Mouse (Mus musculus): ENCODE measurements around the gene Zfp114. TPM values are rescaled to one million over a fixed set of nuclear protein-coding genes. Genes with fewer than 3 reads are reported as not detected.

Gene Zfp114
- polyA plus RNA-seq (2015; fragmentation: Nextera tagmentation; extraction: Ambion mirVana), result 10.0 and 10.7 TPM in 2 replicates

DNA sequence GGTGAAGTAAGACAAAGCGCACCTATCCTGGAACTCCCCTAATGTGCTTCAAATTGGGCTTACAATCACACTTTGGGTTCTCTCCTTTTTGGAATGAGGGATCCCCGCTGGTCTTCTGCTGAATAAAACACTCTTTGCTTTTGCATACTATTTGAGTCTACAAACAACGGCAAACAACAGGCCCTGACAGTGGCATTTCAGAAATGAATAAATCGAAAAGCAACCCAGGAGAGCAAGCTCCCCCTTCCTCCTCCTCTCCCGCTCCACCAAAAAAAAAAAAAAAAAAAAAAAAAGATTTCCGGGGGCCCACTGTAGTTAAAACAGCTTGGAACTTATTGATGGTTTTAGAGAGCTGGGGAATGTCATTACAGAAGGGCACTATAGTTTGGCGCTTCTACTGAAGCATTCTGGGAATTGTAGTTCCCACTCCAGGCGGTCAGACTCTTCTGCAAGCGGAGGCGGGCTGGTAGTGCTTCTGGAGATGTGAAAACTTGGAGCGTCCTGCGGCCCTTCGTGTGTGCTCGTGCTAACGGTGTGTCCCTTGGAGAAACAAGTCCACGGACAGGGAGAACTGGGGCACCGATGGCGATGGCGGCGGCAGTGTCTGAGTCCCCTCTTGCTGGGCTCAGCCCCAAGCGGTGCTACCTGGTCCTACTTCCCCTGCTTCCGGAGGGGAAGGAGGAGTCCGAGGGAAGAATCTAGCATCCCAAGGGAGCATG is at the start of gene Zfp114:
Zfp114 (plus strand) TSS at position 443 of the 719 bp plus-strand sequence.
- Histone ChIP-seq H3K9ac (replicated peaks; ENCODE audit: low read depth, low read length) (peak within 1 kb of the TSS; percentile 75), H3K27me3 (replicated peaks; ENCODE audit: control insufficient read depth, insufficient read depth, low read length) (no peaks in the 10 kb centered on the region), H3K9me3 (ENCODE audit: control insufficient read depth, low read length) (no peaks in the 10 kb centered on the region), H3K4me1 (replicated peaks; ENCODE audit: control insufficient read depth, insufficient read depth, low read length) (peaks cover 6% of the 10 kb centered on the region; the same call in 1 of the 2 replicates), H3K4me3 (replicated peaks; ENCODE audit: low read length) (peak within 1 kb of the TSS; percentile 67), H3K27ac (ENCODE audit: low read length) (peak within 1 kb of the TSS; percentile 54; the same call in 1 of the 2 replicates), H3K4me2 (ENCODE audit: low read length) (peak within 1 kb of the TSS; percentile 55), H3K36me3 (ENCODE audit: control insufficient read depth, insufficient read depth) (no peaks in the 10 kb centered on the region)
- WGBS, result 12% methylated on average over 23 of the region's 23 CpGs
- ATAC-seq, result peak; percentile 92

DNA sequence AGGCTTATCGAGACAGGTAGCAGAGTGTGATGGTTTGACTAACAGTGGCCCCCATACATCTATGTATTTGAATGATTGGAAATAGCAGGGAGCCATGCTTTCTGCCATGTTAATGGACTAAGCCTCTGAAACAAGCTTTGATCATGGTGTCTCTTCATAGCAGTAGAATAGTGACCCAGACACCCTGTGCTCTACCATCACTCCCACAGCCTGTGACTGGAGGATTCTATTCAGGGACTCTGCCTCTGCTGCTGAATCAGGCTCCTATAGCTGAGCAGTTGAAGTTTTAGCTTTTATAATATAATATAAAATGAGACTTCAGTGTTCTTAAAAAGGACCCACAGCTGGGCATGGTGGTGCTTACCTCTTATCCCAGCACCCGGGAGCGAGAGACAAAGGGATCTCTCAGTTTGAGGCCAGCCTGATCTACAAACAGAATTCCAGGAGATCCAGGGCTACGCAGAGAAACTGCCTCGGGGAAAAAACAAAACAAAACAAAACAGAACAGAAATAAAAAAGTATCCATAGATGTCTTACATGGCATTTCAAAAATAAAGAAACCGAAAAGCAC is 41.4 kb upstream of the Zfp114 start:
- peak overlapping the region; percentile 73 for H3K27ac ChIP-seq (ENCODE audit: low read length)
- peak; percentile 66 for ATAC-seq
- WGBS, result 17% methylated on average over 6 of the region's 6 CpGs

DNA sequence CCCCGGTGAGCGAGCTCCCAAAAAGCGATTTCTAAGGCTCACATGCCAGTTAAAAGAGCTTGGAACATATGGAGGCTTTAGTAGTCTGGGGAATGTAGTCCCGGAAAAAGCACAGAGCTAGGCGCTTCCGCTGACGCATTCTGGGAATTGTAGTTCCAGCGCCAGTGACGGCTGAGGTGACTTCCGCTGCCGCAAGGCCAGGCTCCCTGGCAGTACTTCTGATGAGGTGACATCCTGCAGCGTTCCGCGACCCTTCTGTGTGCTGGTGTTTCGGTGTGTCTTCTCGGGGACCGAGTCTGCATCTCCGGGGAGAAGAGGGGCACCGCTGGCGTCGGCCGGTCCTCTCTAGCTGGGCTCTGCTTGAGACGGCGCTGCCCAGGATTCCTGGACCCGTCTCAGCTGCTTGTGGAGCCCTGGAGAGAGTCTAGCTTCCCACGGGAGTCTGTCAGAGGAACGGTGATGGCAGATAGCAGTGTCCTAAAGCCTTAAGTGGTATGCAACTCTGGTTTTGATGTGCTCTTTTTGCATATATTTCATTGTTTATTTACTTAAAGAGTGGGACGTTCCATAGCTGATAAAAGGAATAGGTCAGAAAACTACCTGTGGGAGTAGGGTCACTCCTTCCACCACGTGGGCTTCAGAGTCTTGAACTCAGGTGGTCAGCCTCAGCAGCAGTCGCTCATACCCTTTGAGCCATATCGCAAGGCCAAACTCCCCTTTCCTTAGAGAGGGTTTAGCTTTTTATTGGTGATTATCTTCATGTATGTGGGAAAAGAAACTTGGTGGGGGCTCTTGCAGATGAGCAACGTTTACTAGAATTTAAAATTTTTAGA is 40.6 kb upstream of the Zfp114 start, which contains the start of gene Zfp235:
Zfp235 (plus strand) TSS at position 174 of the 833 bp plus-strand sequence.
- ATAC-seq, result peak; percentile 98
- 3% methylated on average over 32 of the region's 32 CpGs for WGBS
- Histone ChIP-seq H3K9me3 (ENCODE audit: control insufficient read depth, low read length) (no peaks in the 10 kb centered on the region), H3K27ac (ENCODE audit: low read length) (peak within 1 kb of the TSS; percentile 73), H3K9ac (replicated peaks; ENCODE audit: low read depth, low read length) (peak within 1 kb of the TSS; percentile 92), H3K4me2 (ENCODE audit: low read length) (peak within 1 kb of the TSS; percentile 91), H3K36me3 (ENCODE audit: control insufficient read depth, insufficient read depth) (peaks cover 18% of the 10 kb centered on the region; the same call in 1 of the 2 replicates), H3K4me1 (replicated peaks; ENCODE audit: control insufficient read depth, insufficient read depth, low read length) (peaks cover 13% of the 10 kb centered on the region), H3K27me3 (replicated peaks; ENCODE audit: control insufficient read depth, insufficient read depth, low read length) (no peaks in the 10 kb centered on the region), H3K4me3 (replicated peaks; ENCODE audit: low read length) (peak within 1 kb of the TSS; percentile 86)

More for the DNA sequence above, 41.4 kb upstream of the Zfp114 start:
- peaks cover 13% of the 10 kb centered on the region for H3K4me1 ChIP-seq (replicated peaks; ENCODE audit: control insufficient read depth, insufficient read depth, low read length)
- no peaks in the 10 kb centered on the region for H3K9me3 ChIP-seq (ENCODE audit: control insufficient read depth, low read length)
- H3K9ac ChIP-seq (replicated peaks; ENCODE audit: low read depth, low read length), result peak overlapping the region; percentile 92
- H3K4me2 ChIP-seq (ENCODE audit: low read length), result peak overlapping the region; percentile 91
- peaks cover 17% of the 10 kb centered on the region; the same call in 1 of the 2 replicates for H3K36me3 ChIP-seq (ENCODE audit: control insufficient read depth, insufficient read depth)
- H3K27me3 ChIP-seq (replicated peaks; ENCODE audit: control insufficient read depth, insufficient read depth, low read length), result no peaks in the 10 kb centered on the region
- peak overlapping the region; percentile 86 for H3K4me3 ChIP-seq (replicated peaks; ENCODE audit: low read length)

DNA sequence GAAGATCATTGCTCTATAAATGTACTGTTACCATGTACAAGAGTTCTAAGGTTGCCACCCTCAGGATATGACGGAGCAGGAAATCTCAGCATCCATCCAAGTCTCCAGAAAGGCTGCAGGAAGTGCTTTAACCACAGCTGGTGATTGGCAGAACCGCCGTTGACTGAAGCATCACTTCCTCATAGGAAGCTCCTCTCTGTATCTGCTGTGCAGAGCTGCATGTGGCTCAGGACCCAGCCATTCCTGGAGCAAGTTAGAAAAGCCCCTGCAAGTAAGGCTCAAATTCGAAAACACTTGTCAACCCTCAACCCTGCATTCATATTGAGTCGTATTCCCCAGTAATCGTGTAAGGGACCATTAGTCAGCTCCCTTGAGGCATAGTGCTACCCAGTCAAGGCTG is 32.3 kb upstream of the Zfp114 start:
- no peak for ATAC-seq
- Histone ChIP-seq H3K36me3 (ENCODE audit: control insufficient read depth, insufficient read depth) (peaks cover 39% of the 10 kb centered on the region), H3K4me2 (ENCODE audit: low read length) (no peak overlapping the region)

DNA sequence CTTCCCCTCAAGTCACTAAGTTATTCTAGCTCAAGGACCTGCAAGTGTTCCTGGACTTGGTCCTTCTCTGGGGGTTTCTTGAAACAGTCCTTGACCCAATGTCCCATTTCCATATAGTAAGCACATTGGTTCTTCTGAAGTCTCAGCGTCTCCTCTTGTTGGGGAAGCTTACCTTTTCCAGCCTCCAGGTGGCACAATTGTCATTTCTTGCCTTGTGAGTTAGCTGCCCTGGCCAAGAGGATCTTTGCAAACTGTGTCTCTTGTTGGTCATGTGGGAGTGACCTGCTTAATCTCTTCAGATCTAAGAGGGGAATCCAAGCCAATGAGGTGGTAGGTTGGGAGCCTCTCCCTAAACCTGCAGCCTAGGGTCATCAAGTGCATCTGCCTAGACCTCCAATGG is 21.6 kb upstream of the Zfp114 start:
- Histone ChIP-seq H3K9ac (replicated peaks; ENCODE audit: low read depth, low read length) (no peak overlapping the region), H3K27ac (ENCODE audit: low read length) (no peak overlapping the region), H3K4me3 (replicated peaks; ENCODE audit: low read length) (no peak overlapping the region), H3K9me3 (ENCODE audit: control insufficient read depth, low read length) (no peaks in the 10 kb centered on the region), H3K36me3 (ENCODE audit: control insufficient read depth, insufficient read depth) (no peaks in the 10 kb centered on the region), H3K4me2 (ENCODE audit: low read length) (no peak overlapping the region), H3K4me1 (replicated peaks; ENCODE audit: control insufficient read depth, insufficient read depth, low read length) (no peaks in the 10 kb centered on the region), H3K27me3 (replicated peaks; ENCODE audit: control insufficient read depth, insufficient read depth, low read length) (no peaks in the 10 kb centered on the region)
- WGBS, result 17% methylated on average over 1 of the region's 1 CpGs
- no peak for ATAC-seq

More for the DNA sequence above, 32.3 kb upstream of the Zfp114 start:
- Histone ChIP-seq H3K4me1 (replicated peaks; ENCODE audit: control insufficient read depth, insufficient read depth, low read length) (no peaks in the 10 kb centered on the region), H3K27me3 (replicated peaks; ENCODE audit: control insufficient read depth, insufficient read depth, low read length) (no peaks in the 10 kb centered on the region), H3K27ac (ENCODE audit: low read length) (no peak overlapping the region), H3K4me3 (replicated peaks; ENCODE audit: low read length) (no peak overlapping the region), H3K9ac (replicated peaks; ENCODE audit: low read depth, low read length) (no peak overlapping the region), H3K9me3 (ENCODE audit: control insufficient read depth, low read length) (no peaks in the 10 kb centered on the region)
- WGBS, result 95% methylated on average over 6 of the region's 6 CpGs

DNA sequence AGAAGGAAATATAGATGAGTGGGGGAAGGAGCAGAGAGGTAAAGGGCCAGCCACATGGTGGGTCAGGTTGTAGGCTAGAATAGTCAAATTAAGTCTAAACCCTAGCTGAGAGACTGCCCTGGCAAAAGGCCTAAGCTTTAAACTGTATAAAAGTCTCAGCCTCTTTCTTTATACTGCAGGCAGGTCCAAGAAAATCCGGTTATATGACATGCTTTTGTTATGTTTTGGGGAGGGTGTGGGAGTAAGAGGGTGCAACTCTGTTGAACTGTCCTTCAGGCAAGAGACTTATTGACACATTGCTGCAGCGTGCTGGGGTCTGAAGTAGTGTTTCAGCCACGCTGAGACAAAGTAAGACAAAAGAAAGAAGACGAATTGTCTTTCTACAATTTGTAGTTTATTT is 2.7 kb upstream of the Zfp114 start:
- Histone ChIP-seq H3K9ac (replicated peaks; ENCODE audit: low read depth, low read length) (no peak overlapping the region), H3K9me3 (ENCODE audit: control insufficient read depth, low read length) (no peaks in the 10 kb centered on the region), H3K4me3 (replicated peaks; ENCODE audit: low read length) (no peak overlapping the region), H3K4me1 (replicated peaks; ENCODE audit: control insufficient read depth, insufficient read depth, low read length) (peaks cover 6% of the 10 kb centered on the region; the same call in 1 of the 2 replicates), H3K27ac (ENCODE audit: low read length) (no peak overlapping the region), H3K36me3 (ENCODE audit: control insufficient read depth, insufficient read depth) (no peaks in the 10 kb centered on the region), H3K4me2 (ENCODE audit: low read length) (no peak overlapping the region), H3K27me3 (replicated peaks; ENCODE audit: control insufficient read depth, insufficient read depth, low read length) (no peaks in the 10 kb centered on the region)
- WGBS, result 59% methylated on average over 4 of the region's 4 CpGs
- ATAC-seq, result no peak

DNA sequence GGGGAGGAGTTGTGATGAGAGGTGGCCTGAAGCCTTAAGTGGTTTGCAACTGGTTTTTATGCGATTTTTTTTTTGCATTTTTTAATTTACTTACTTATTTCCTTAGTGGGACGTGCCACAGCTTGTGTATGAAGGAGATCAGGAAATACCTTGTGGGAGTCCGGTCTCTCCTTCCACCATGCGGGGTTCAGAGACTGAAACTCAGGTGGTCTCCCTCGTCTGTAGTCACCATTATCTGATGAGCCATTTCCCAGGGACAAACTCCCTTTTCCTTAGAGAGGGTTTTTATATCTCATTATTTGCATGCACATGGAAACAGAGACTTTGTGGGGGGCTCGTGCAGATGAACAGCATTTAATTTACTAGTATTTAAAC is 464 bp downstream of the Zfp114 start:
- Histone ChIP-seq H3K4me3 (replicated peaks; ENCODE audit: low read length) (peak overlapping the region; percentile 67), H3K27ac (ENCODE audit: low read length) (no peak overlapping the region), H3K36me3 (ENCODE audit: control insufficient read depth, insufficient read depth) (no peaks in the 10 kb centered on the region), H3K4me1 (replicated peaks; ENCODE audit: control insufficient read depth, insufficient read depth, low read length) (peaks cover 6% of the 10 kb centered on the region; the same call in 1 of the 2 replicates), H3K27me3 (replicated peaks; ENCODE audit: control insufficient read depth, insufficient read depth, low read length) (no peaks in the 10 kb centered on the region), H3K9ac (replicated peaks; ENCODE audit: low read depth, low read length) (peak overlapping the region; percentile 75), H3K9me3 (ENCODE audit: control insufficient read depth, low read length) (no peaks in the 10 kb centered on the region), H3K4me2 (ENCODE audit: low read length) (peak overlapping the region; percentile 55)
- ATAC-seq, result no peak
- 55% methylated on average over 6 of the region's 6 CpGs for WGBS

DNA sequence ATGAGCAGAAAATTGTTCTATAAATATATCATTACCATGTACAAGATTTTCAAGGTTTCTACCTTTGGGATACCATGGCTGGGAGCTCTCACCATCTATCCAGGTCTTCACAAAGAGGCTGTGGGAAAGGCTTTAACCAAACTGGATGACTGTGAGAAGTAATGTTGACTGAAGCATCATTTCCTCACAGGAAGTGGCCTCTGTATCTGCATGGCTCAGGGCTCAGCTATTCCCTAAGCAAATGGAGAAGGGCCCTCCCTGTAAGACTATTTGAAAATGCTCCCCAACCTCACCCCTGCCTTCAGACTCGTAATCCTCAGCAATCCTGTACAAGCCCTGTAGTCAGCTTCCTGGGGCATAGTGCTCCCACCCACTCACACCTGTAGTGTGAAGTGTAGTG is 12.8 kb downstream of the Zfp114 start:
- no peak overlapping the region for H3K27ac ChIP-seq (ENCODE audit: low read length)
- H3K9ac ChIP-seq (replicated peaks; ENCODE audit: low read depth, low read length), result no peak overlapping the region
- no peaks in the 10 kb centered on the region for H3K36me3 ChIP-seq (ENCODE audit: control insufficient read depth, insufficient read depth)
- no peak overlapping the region for H3K4me2 ChIP-seq (ENCODE audit: low read length)
- H3K4me3 ChIP-seq (replicated peaks; ENCODE audit: low read length), result no peak overlapping the region
- ATAC-seq, result no peak
- no peaks in the 10 kb centered on the region for H3K4me1 ChIP-seq (replicated peaks; ENCODE audit: control insufficient read depth, insufficient read depth, low read length)
- 46% methylated on average over 1 of the region's 1 CpGs for WGBS
- no peaks in the 10 kb centered on the region for H3K27me3 ChIP-seq (replicated peaks; ENCODE audit: control insufficient read depth, insufficient read depth, low read length)
- no peaks in the 10 kb centered on the region for H3K9me3 ChIP-seq (ENCODE audit: control insufficient read depth, low read length)

Data from forebrain, embryonic 16.5 days (tissue).